Mouse (Mus musculus) brain, embryonic 14.5 days (tissue): Measurements from ENCODE around the gene Cradd. TPM values are rescaled to one million over a fixed set of nuclear protein-coding genes. Genes with fewer than 3 reads are reported as not detected.

ENCODE experiments used
- DNase-seq: peaks from one replicate; pipeline ENCODE4 v3.0.0-alpha.2; 2011; ENCODE audit warnings: low read depth
- CTCF ChIP-seq: fragments of 200-500 bp; IDR thresholded peaks from 2 replicates; pipeline ENCODE4 v1.5.1; 2012; ENCODE audit warnings: inconsistent platforms, mild to moderate bottlenecking, moderate library complexity, borderline replicate concordance; ENCODE audit not compliant: insufficient read depth, insufficient read length; ENCODE audit errors: extremely low read depth
- POLR2A ChIP-seq: fragments of 200-500 bp; IDR thresholded peaks from 2 replicates; pipeline ENCODE4 v1.6.1; 2012; ENCODE audit warnings: mild to moderate bottlenecking, inconsistent platforms, borderline replicate concordance; ENCODE audit not compliant: poor library complexity, insufficient read depth, insufficient read length, severe bottlenecking; ENCODE audit errors: extremely low read depth
- polyA plus RNA-seq: library from polyadenylated mRNA; depleted of rRNA; stranded (reverse); fragments of >200 nt; gene quantifications from 2 replicates; pipeline ENCODE4 v1.2.3, GENCODE M21; 2012

The Cradd gene
- polyA plus RNA-seq, 1 experiment: 10.1 TPM

DNA sequence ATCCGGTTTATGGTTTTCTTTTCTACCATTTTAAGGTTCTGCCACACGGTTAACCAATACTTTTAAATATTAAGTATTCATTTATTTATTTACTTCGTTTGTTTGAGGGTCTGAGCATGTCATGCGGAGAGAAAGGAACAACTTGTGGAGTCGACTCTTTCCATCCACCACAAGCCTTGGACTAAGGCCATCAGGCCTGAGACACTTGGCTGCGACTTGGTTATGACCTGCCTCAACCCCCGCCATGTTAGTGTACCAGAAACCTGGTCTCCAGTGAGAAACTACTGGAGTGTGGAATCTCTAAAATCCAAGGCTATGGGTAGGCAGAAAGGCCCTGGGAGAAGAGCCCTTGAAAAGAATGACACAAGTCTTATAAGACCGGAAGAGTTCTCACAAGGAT lies 30.7 kb downstream of the Cradd start:
- TF ChIP-seq CTCF (no peak), POLR2A (no peak)
- no peak for DNase-seq

DNA sequence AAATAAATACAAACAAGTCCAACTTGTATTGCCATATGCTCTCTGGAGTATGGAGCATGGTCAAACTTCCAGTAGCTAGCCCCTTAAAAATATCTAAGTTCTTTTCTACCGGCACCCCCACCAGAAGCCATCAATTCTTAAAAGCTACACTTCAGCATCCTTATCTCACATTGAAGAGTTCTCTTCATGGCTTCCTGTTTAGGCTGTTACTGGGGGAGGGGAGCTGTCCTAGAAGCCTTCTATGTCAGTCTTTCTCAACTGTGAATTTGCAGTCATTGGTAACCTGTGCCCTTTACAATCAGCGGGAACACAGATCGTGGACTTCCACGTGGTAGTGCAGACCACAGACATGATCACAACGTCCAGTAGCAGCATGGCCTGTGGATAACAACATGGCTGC lies 31.7 kb downstream of the Cradd start:
- TF ChIP-seq CTCF (no peak), POLR2A (no peak)
- DNase-seq: no peak

DNA sequence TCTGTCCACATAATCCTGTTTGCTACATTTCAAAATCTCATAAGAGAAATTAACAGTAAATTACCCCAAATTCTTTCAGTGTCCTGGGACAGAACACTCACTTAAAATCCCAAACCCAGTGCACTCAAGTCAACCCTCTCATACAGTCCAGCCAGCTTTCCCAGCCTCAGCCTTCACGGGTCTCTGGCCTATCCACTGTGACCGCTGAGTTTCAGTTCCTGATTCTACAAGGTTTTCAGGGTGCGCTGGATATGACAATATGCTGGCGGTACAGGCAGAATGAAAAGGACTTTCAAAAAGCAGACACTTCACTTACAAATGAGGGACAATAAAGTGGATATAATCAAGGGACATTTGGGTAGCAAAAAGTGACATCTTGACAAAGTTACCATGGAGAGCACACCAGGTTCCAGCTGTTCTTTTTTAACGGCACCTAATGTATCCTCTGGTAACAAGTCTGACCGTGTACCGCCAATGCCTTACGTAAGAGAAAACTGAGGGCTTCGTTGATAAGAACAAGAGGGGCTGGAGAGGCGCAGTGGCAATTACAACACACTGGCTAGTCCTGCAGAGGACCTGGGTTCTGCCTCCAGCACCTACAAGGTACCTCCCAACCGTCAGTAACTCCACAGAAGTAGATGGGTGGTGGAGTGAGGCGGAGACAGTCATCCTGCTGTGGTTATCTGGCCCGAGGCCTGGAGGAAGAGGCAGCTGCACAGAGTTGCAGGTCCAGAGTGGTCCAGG lies 32.6 kb downstream of the Cradd start:
- no peak for TF ChIP-seq CTCF
- no peak for TF ChIP-seq POLR2A

DNA sequence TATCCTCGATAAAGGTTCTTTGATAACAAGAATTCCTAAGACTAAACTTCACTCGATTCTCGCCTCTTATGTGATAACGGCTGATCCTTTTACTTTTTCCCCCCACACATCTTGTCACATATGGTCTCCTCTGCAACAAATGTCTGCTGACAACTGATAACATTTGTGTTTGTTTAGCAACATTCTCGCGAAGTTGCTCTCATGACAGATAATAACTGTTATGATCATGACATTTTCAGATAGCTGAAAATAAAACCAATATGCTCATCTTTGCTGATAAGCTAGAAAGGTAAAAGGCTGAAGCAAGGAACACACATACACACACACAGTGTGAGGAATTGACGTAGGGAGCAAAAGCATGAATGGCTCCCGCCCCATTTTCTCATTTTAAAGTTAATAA lies 34.1 kb downstream of the Cradd start:
- TF ChIP-seq CTCF (no peak), POLR2A (no peak)
- peak; percentile 43 for DNase-seq

More for the DNA sequence above, 32.6 kb downstream of the Cradd start:
- DNase-seq: no peak

DNA sequence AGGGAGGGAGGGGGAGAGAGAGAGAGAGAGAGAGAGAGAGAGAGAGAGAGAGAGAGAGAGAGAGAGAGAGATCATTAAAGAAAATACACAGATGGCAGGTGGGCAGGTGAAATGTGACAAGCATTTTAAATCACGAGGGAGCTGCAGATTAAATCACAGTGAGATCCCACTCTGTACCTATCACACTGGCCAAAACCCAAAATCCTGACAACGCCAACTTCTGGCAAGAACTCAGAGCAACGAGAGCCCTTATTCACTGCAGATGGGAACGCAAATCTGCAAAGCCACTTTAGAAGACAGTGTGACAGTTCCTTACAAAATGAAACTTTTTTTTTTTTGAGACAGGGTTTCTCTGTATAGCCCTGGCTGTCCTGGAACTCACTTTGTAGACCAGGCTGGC lies 35.7 kb downstream of the Cradd start:
- DNase-seq: peak; percentile 83

DNA sequence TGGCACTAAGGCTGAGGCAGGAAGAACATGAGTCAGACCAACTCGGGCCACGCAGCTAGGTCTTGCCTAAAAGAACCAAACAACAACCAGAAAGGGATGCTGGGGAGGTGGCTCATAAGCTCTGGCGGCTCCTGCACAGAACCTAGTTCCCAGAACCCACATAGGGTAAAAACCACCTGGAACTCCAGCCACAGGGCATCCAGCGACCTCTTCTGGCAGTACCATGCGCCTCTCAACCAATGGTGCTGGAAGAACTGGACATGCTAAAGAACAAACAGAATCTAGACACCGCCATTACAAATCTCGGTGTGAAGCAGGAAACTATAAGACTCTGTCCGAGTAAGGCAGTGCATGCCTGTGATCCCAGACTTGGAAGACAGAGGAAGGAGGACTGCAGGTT lies 36.6 kb downstream of the Cradd start:
- TF ChIP-seq CTCF: no peak
- no peak for TF ChIP-seq POLR2A
- no peak for DNase-seq

More for the DNA sequence above, 35.7 kb downstream of the Cradd start:
- TF ChIP-seq CTCF (no peak), POLR2A (no peak)

DNA sequence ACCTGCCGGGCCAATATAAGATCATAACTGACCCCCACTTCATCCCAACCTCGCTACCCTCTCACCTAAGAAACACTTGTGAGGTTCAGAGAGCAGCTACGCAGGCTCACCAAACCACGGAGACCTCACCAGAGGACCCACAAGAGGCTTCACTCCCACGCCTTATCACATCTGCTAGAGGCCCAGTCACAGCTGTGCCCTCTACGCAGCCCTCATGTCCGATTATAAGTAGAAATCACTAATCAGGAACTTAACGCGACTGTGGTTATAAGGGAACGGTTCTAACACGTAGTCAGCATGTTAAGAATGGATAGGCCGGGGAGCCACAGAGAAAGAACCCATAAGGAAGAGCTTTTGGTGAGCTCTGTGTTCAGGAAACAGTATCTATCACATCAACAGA lies 40.5 kb downstream of the Cradd start:
- TF ChIP-seq POLR2A (no peak), CTCF (no peak)
- no peak for DNase-seq

DNA sequence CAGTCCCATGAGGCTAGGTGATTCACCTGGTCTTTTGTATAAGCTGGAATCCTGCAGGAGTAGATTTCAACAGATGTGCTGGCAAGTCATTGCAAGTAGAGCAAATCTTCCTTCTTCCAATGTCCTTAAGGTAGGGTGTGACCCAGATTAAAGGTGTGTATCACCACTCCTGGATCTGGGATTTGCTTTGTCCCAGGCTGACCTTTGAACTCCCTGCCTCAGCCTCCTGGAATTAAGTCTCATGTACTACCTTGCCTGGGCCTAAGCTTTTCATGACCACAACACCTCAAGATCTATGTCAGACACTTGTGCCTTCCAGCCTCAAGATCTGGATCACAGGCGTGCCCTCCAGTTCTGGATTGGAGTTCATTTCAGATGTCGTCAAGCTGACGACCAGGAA lies 41.9 kb downstream of the Cradd start:
- TF ChIP-seq POLR2A (no peak), CTCF (no peak)
- DNase-seq: no peak

DNA sequence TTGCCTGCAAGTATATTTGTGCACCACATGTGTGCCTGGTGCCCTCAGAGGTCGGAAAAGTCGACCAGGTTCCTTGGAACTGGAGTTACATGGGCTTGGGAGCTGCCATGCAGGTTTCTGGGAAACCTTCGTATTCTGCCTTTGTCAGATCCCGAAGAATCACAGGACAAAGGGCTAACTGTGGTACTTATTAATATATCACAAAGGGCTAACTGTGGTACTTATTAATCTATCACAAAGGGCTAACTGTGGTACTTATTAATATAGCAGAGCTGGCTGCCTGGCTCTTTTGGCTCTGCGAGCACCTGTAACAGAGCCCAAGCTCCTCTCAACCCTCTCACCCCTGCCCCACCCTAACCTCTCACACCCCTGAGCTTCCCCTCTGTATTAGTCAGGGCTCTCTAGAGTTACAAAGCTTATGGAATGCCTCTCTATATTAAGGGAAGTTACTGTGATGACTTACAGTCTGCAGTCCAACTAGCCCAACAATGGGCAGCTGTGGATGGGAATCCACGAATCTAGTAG lies 42.4 kb downstream of the Cradd start:
- no peak for TF ChIP-seq POLR2A
- TF ChIP-seq CTCF: no peak
- DNase-seq: no peak

DNA sequence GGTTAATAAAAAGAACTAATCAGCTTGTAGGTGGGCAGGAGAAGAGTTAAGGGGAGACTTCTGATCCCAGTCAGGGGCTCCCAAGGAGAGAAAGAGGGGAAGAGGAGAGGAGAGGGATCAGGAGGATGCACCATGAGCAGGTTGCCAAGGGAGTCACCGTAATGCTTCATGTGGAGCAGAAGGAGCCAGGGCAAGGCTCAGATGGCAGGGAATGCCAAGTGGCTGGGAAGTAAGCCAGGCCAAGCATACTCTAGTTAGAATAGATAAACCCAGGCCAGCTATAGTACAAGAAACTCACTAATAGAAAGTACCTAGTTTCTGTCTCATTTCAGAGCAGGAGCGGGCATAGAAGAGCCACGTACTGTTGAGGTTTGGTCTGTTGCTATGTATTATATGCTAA lies 43.6 kb downstream of the Cradd start:
- TF ChIP-seq CTCF: no peak
- TF ChIP-seq POLR2A: no peak
- DNase-seq: peak; percentile 74

DNA sequence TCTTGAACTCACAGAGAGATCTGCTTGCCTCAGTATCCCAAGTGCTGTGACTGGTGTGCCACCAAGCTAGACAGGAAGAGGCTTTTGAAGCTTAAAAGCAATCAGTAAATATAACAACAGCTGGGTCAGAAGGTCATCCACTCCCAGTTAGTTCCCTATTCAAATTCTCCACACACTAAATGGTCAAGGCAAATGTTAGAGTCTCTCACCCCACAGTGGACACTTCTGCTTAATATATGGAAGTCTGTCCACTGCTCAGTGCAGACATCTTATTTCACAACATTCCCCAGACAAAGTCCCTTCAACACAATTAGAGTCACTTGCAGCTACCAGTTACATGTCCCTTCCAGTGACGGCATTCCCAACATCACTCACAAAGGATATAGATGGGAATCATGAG lies 44.5 kb downstream of the Cradd start:
- no peak for DNase-seq

DNA sequence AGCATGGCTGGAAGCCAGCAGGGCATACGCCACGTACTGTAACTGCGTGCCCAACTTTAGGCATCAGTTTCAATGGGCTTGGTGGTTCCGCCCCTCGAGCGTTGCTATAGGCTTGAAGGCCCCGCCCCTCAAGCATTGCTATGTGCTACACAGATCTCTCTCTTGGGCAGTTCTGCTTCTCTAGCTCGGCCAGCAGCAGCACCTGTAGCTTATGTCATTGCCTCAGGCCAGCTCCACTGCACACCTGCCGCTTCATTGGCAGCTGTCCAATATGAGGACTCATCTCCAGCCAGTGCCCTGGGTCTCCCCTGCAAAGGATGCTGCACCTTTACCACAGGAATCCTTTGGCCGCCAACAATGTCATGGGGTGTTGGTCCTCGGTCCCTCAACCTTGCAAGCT lies 45.8 kb downstream of the Cradd start:
- TF ChIP-seq CTCF (no peak), POLR2A (no peak)
- no peak for DNase-seq

More for the DNA sequence above, 44.5 kb downstream of the Cradd start:
- TF ChIP-seq POLR2A: no peak
- no peak for TF ChIP-seq CTCF

DNA sequence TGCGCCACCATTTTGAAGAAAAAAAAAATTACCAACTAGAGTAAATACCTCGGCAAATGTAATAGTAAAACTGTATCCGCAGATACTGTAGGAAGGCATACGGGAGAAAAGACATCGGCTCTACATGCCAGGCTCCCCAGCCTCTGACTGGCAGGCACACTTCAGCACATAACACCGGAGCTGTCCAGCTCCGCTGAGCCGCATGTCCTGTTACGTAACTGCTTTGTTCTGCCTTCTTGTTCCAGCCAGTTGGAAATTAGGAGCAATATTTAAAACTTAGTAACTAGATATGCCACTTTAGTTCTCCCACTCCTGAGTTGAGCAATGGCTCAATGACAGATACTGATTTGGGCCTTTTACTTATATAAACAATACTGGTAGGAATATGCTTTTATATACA lies 48.4 kb downstream of the Cradd start:
- no peak for TF ChIP-seq CTCF
- TF ChIP-seq POLR2A: no peak
- no peak for DNase-seq

DNA sequence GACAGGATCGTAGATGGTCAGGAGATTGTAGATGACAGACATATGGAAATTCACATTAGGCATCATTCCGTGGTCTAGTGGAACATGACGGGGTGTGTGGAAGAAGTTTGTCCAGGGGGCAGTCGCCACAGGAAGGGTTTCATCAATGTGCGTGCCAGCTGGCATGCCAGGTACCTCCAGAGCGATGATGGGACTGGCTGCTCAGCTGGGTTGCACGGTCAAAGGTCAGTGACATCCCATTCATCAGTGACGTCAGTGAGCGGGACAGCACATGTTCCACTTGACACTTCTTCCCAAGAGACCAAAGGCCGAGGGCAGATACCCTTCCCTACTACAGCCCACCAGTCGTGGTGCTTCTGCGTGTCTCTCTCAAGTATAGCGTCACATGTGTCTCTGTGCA lies 50.7 kb downstream of the Cradd start:
- no peak for TF ChIP-seq POLR2A
- TF ChIP-seq CTCF: no peak
- no peak for DNase-seq

DNA sequence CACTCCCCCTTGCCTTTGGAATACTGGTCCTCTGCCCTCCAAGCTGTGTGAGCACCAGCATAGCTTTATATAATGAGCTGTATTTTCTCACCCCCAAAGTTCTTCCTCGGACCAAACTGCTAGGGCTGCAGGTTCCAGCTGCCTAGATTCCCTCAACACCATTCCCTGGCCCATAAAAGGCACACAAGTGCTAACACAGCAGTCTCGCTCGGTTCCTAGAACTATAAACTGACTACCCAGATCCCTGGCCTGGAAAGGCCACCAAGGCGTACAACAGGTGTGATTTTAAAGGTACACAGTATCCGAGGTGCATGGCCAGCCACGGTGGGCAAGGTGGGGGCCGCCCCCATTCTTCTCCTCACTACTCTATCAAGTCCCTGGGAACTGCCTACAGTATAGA lies 54.8 kb downstream of the Cradd start:
- no peak for DNase-seq
- TF ChIP-seq POLR2A: no peak
- TF ChIP-seq CTCF: no peak

DNA sequence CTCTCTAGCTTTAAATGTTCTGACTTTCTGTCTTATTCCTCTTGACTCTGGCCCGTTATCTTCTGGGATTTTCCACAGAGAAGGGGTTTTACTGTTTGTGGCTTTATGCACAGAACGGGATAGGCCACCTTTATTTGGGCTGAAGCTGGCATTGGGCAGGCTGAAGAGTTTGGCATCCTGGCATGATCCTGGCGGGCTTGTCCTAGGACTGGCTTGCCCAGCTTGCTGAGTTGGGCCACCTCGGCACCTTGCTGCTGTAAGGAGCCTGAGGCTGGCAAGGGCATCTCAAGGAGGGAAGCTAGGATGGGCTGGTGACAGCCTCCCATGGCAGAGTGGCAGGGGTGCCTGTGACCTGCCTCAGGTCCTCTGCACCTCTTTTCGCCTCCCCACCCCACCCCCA lies 55.6 kb downstream of the Cradd start:
- DNase-seq: no peak
- no peak for TF ChIP-seq POLR2A
- TF ChIP-seq CTCF: no peak
